Mouse (Mus musculus): ENCODE measurements around the gene Dab1. TPM values are rescaled to one million over a fixed set of nuclear protein-coding genes. Genes with fewer than 3 reads are reported as not detected.

The Dab1 gene
- total and polyA plus RNA-seq, 2 experiments, result 0.02 to 0.09 TPM

DNA sequence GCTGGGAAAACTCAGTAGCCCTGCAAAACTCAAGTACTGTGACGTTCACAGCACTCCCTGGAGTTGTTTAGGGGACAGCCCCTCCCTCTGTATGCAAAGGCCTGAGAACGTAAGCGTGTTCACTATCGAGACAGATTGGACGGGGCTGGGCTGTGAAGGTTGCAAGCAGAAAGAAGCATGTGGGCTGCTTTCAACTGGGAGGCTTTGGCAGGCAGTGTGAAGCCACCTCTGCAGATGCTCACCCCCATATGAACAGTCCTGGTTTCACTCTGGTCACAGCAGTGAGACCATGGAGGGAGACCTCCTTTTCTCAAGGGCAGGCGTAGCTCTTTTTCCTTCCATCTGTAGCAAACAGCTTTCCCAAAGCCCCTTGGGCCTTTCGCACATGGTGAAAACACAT is 1059.1 kb downstream of the Dab1 start:
- Histone ChIP-seq H3K79me2 (ENCODE audit: control insufficient read depth, insufficient read depth, low read length) (no peaks in the 10 kb centered on the region), H3K9ac (ENCODE audit: low read depth, low read length) (no peak overlapping the region), H3K27me3 (ENCODE audit: control insufficient read depth, insufficient read depth, low read length) (no peaks in the 10 kb centered on the region), H3K36me3 (ENCODE audit: control insufficient read depth, insufficient read depth, low read length) (no peaks in the 10 kb centered on the region), H3K4me3 (ENCODE audit: insufficient read depth, low read depth, low read length) (no peak overlapping the region), H3K27ac (replicated peaks; ENCODE audit: insufficient read depth, low read depth, low read length) (no peak overlapping the region), H3K4me1 (ENCODE audit: control insufficient read depth, insufficient read depth, low read length) (no peaks in the 10 kb centered on the region)
- TF ChIP-seq CTCF (IDR thresholded peaks at IDR 0.05; ENCODE audit: low read depth, low read length), result no peak
- no peak for TF ChIP-seq POLR2A (IDR thresholded peaks at IDR 0.05; ENCODE audit: extremely low read depth, insufficient read depth, low read length)
- WGBS, result 89% methylated on average over 7 of the region's 7 CpGs
- no peak for DNase-seq (ENCODE audit: extremely low read depth, low read depth, low spot score)

DNA sequence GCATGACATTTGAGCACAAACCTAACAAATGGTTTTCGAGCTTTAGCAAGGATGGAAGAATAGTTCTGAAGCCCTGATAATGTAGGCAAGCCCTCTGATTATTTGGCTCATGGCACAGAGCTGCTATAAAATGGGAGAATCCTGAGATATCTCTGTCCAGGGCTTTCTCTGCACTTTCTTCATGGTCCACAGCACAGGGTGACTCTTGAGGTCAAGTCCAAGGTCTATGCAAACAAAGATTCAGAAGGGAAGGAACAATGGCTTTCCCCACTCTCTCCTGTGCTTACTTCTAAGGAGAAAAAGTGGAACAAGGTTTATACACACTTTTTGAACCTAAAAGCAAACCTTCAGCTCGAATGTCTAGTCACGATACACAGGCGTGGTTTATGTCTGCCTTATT is 1061.3 kb downstream of the Dab1 start:
- no peaks in the 10 kb centered on the region for H3K27me3 ChIP-seq (ENCODE audit: control insufficient read depth, insufficient read depth, low read length)
- no peak for DNase-seq (ENCODE audit: extremely low read depth, low read depth, low spot score)
- no peaks in the 10 kb centered on the region for H3K4me1 ChIP-seq (ENCODE audit: control insufficient read depth, insufficient read depth, low read length)
- no peak overlapping the region for H3K27ac ChIP-seq (replicated peaks; ENCODE audit: insufficient read depth, low read depth, low read length)
- TF ChIP-seq POLR2A (IDR thresholded peaks at IDR 0.05; ENCODE audit: extremely low read depth, insufficient read depth, low read length), result no peak
- 90% methylated on average over 4 of the region's 4 CpGs for WGBS
- H3K9ac ChIP-seq (ENCODE audit: low read depth, low read length), result no peak overlapping the region
- no peaks in the 10 kb centered on the region for H3K79me2 ChIP-seq (ENCODE audit: control insufficient read depth, insufficient read depth, low read length)
- no peaks in the 10 kb centered on the region for H3K36me3 ChIP-seq (ENCODE audit: control insufficient read depth, insufficient read depth, low read length)
- no peak overlapping the region for H3K4me3 ChIP-seq (ENCODE audit: insufficient read depth, low read depth, low read length)

- WGBS, result 87% methylated on average over 18 of the region's 18 CpGs
- no peak for DNase-seq (ENCODE audit: extremely low read depth, low read depth, low spot score)
- Histone ChIP-seq H3K4me1 (ENCODE audit: control insufficient read depth, insufficient read depth, low read length) (no peaks in the 10 kb centered on the region), H3K27me3 (ENCODE audit: control insufficient read depth, insufficient read depth, low read length) (0 out of 2 replicates have a peak, but pooled peaks cover 3% of the 10 kb centered on the region), H3K27ac (replicated peaks; ENCODE audit: insufficient read depth, low read depth, low read length) (no peak overlapping the region), H3K79me2 (ENCODE audit: control insufficient read depth, insufficient read depth, low read length) (no peaks in the 10 kb centered on the region), H3K4me3 (ENCODE audit: insufficient read depth, low read depth, low read length) (no peak overlapping the region), H3K36me3 (ENCODE audit: control insufficient read depth, insufficient read depth, low read length) (no peaks in the 10 kb centered on the region), H3K9ac (ENCODE audit: low read depth, low read length) (no peak overlapping the region)
- no peak for TF ChIP-seq POLR2A (IDR thresholded peaks at IDR 0.05; ENCODE audit: extremely low read depth, insufficient read depth, low read length)
- TF ChIP-seq CTCF (IDR thresholded peaks at IDR 0.05; ENCODE audit: low read depth, low read length), result no peak
These were observed 1067.1 kb downstream of the Dab1 start for GRCm38 (mm10) chr4:104686137-104686809.

GRCm38 (mm10) chr4:104689047-104689446 is 1069.9 kb downstream of the Dab1 start:
- TF ChIP-seq CTCF (IDR thresholded peaks at IDR 0.05; ENCODE audit: low read depth, low read length) (no peak), POLR2A (IDR thresholded peaks at IDR 0.05; ENCODE audit: extremely low read depth, insufficient read depth, low read length) (no peak)
- 84% methylated on average over 3 of the region's 3 CpGs for WGBS
- no peak overlapping the region for H3K27ac ChIP-seq (replicated peaks; ENCODE audit: insufficient read depth, low read depth, low read length)
- H3K36me3 ChIP-seq (ENCODE audit: control insufficient read depth, insufficient read depth, low read length), result no peaks in the 10 kb centered on the region
- no peak overlapping the region for H3K4me3 ChIP-seq (ENCODE audit: insufficient read depth, low read depth, low read length)
- no peak for DNase-seq (ENCODE audit: extremely low read depth, low read depth, low spot score)
- H3K4me1 ChIP-seq (ENCODE audit: control insufficient read depth, insufficient read depth, low read length), result no peaks in the 10 kb centered on the region
- H3K27me3 ChIP-seq (ENCODE audit: control insufficient read depth, insufficient read depth, low read length), result 0 out of 2 replicates have a peak, but pooled peaks cover 3% of the 10 kb centered on the region
- H3K79me2 ChIP-seq (ENCODE audit: control insufficient read depth, insufficient read depth, low read length), result no peaks in the 10 kb centered on the region
- no peak overlapping the region for H3K9ac ChIP-seq (ENCODE audit: low read depth, low read length)

GRCm38 (mm10) chr4:104691026-104691425 is 1071.9 kb downstream of the Dab1 start:
- Histone ChIP-seq H3K27me3 (ENCODE audit: control insufficient read depth, insufficient read depth, low read length) (0 out of 2 replicates have a peak, but pooled peaks cover 3% of the 10 kb centered on the region), H3K9ac (ENCODE audit: low read depth, low read length) (no peak overlapping the region), H3K27ac (replicated peaks; ENCODE audit: insufficient read depth, low read depth, low read length) (no peak overlapping the region), H3K4me1 (ENCODE audit: control insufficient read depth, insufficient read depth, low read length) (no peaks in the 10 kb centered on the region), H3K79me2 (ENCODE audit: control insufficient read depth, insufficient read depth, low read length) (no peaks in the 10 kb centered on the region), H3K4me3 (ENCODE audit: insufficient read depth, low read depth, low read length) (no peak overlapping the region), H3K36me3 (ENCODE audit: control insufficient read depth, insufficient read depth, low read length) (no peaks in the 10 kb centered on the region)
- TF ChIP-seq CTCF (IDR thresholded peaks at IDR 0.05; ENCODE audit: low read depth, low read length) (no peak), POLR2A (IDR thresholded peaks at IDR 0.05; ENCODE audit: extremely low read depth, insufficient read depth, low read length) (no peak)
- 92% methylated on average over 7 of the region's 7 CpGs for WGBS
- DNase-seq (ENCODE audit: extremely low read depth, low read depth, low spot score), result no peak

- no peak overlapping the region for H3K4me3 ChIP-seq (ENCODE audit: insufficient read depth, low read depth, low read length)
- TF ChIP-seq CTCF (IDR thresholded peaks at IDR 0.05; ENCODE audit: low read depth, low read length) (no peak), POLR2A (IDR thresholded peaks at IDR 0.05; ENCODE audit: extremely low read depth, insufficient read depth, low read length) (no peak)
- H3K79me2 ChIP-seq (ENCODE audit: control insufficient read depth, insufficient read depth, low read length), result no peaks in the 10 kb centered on the region
- H3K9ac ChIP-seq (ENCODE audit: low read depth, low read length), result no peak overlapping the region
- no peaks in the 10 kb centered on the region for H3K36me3 ChIP-seq (ENCODE audit: control insufficient read depth, insufficient read depth, low read length)
- 0 out of 2 replicates have a peak, but pooled peaks cover 3% of the 10 kb centered on the region for H3K27me3 ChIP-seq (ENCODE audit: control insufficient read depth, insufficient read depth, low read length)
- H3K27ac ChIP-seq (replicated peaks; ENCODE audit: insufficient read depth, low read depth, low read length), result no peak overlapping the region
- DNase-seq (ENCODE audit: extremely low read depth, low read depth, low spot score), result no peak
- 82% methylated on average over 11 of the region's 11 CpGs for WGBS
- no peaks in the 10 kb centered on the region for H3K4me1 ChIP-seq (ENCODE audit: control insufficient read depth, insufficient read depth, low read length)
These were observed 1075.0 kb downstream of the Dab1 start for GRCm38 (mm10) chr4:104694188-104694587.
